Mouse (Mus musculus) MEL (cell line): ENCODE measurements around the gene Shisa8. TPM values are rescaled to one million over a fixed set of nuclear protein-coding genes. Genes with fewer than 3 reads are reported as not detected.

Experiments used
- DNase-seq: peaks from one replicate; pipeline ENCODE4 v3.0.0; 2011; ENCODE audit warnings: low read depth, low spot score
- H3K27ac ChIP-seq: 2 replicates; pipeline ENCODE4 v1.5.1; 2012; ENCODE audit warnings: low read depth, mild to moderate bottlenecking, control low read depth, low read length, moderate library complexity; ENCODE audit not compliant: control insufficient read depth
- H3K27me3 ChIP-seq, 2 experiments: fragments of 150-350 bp in 1 of 2; sonication (generic) in 1 of 2; 2 replicates each; pipeline ENCODE4 v1.6.1; 2012; ENCODE audit warnings: low read length in 2 of 2, mild to moderate bottlenecking in 2 of 2, improper control_type of control experiment in 1 of 2, moderate library complexity in 1 of 2; ENCODE audit not compliant: insufficient read depth in 2 of 2, control insufficient read depth in 1 of 2
- H3K36me3 ChIP-seq, 2 experiments: 2 replicates each; pipeline ENCODE4 v1.6.1; 2012 to 2014; ENCODE audit warnings: low read length in 2 of 2, improper control_type of control experiment in 1 of 2, inconsistent platforms in 1 of 2, mild to moderate bottlenecking in 1 of 2; ENCODE audit not compliant: insufficient read depth in 2 of 2, control insufficient read depth in 1 of 2
- H3K4me1 ChIP-seq, 2 experiments: fragments of 150-350 bp in 1 of 2; sonication (generic) in 1 of 2; 2 replicates each; pipeline ENCODE4 v1.6.1; 2012; ENCODE audit warnings: low read length in 2 of 2, improper control_type of control experiment in 1 of 2, mild to moderate bottlenecking in 1 of 2; ENCODE audit not compliant: insufficient read depth in 2 of 2, control insufficient read depth in 1 of 2
- H3K4me3 ChIP-seq, 2 experiments: fragments of 150-350 bp in 1 of 2; sonication (generic) in 1 of 2; 2 replicates each; pipeline ENCODE4 v1.5.1; 2012; ENCODE audit warnings: low read depth in 2 of 2, low read length in 2 of 2, mild to moderate bottlenecking in 2 of 2, moderate library complexity in 2 of 2, control low read depth in 1 of 2, improper control_type of control experiment in 1 of 2; ENCODE audit not compliant: control insufficient read depth in 1 of 2, insufficient read depth in 1 of 2
- H3K79me2 ChIP-seq: 2 replicates; pipeline ENCODE4 v1.6.1; 2012; ENCODE audit warnings: mild to moderate bottlenecking, low read length, moderate library complexity; ENCODE audit not compliant: control insufficient read depth, poor library complexity, insufficient read depth
- H3K9ac ChIP-seq: 2 replicates; pipeline ENCODE4 v1.6.1; 2012; ENCODE audit warnings: low read depth, mild to moderate bottlenecking, control low read depth, low read length, moderate library complexity; ENCODE audit not compliant: control insufficient read depth, poor library complexity, severe bottlenecking
- H3K9me3 ChIP-seq: fragments of 150-350 bp; sonication (generic); replicated peaks from 2 replicates; pipeline ENCODE4 v1.6.1; 2012; ENCODE audit warnings: mild to moderate bottlenecking, low read length, improper control_type of control experiment, moderate library complexity; ENCODE audit not compliant: insufficient read depth
- BHLHE40 ChIP-seq: IDR thresholded peaks from 2 replicates; pipeline ENCODE4 v1.6.1; 2012; ENCODE audit warnings: low read depth, mild to moderate bottlenecking, inconsistent platforms, low read length, improper control_type of control experiment, borderline replicate concordance
- CHD1 ChIP-seq: IDR thresholded peaks from 2 replicates; pipeline ENCODE4 v1.6.1; 2012; ENCODE audit warnings: low read depth, mild to moderate bottlenecking, inconsistent platforms, low read length, improper control_type of control experiment
- CHD2 ChIP-seq: IDR thresholded peaks from 2 replicates; pipeline ENCODE4 v1.6.1; 2011; ENCODE audit warnings: low read length, improper control_type of control experiment
- CTCF ChIP-seq, 3 experiments: IDR thresholded peaks in 2 of 3; conservative IDR thresholded peaks in 1 of 3; 2 replicates each; pipeline ENCODE4 v1.5.1; 2011 to 2012; ENCODE audit warnings: low read length in 3 of 3, low read depth in 2 of 3, mild to moderate bottlenecking in 2 of 3, improper control_type of control experiment in 1 of 3, inconsistent platforms in 1 of 3, mixed read lengths in 1 of 3, moderate library complexity in 1 of 3; ENCODE audit not compliant: control insufficient read depth in 1 of 3, insufficient read depth in 1 of 3, poor library complexity in 1 of 3, severe bottlenecking in 1 of 3
- E2F4 ChIP-seq: IDR thresholded peaks from 2 replicates; pipeline ENCODE4 v1.6.1; 2011; ENCODE audit warnings: low read depth, low read length, improper control_type of control experiment, borderline replicate concordance
- ELF1 ChIP-seq: IDR thresholded peaks from 2 replicates; pipeline ENCODE4 v1.6.1; 2014; ENCODE audit warnings: low read depth, mild to moderate bottlenecking, inconsistent platforms, low read length, improper control_type of control experiment, moderate library complexity
- ETS1 ChIP-seq: IDR thresholded peaks from 2 replicates; pipeline ENCODE4 v1.6.1; 2012; ENCODE audit warnings: low read depth, mild to moderate bottlenecking, inconsistent platforms, low read length, improper control_type of control experiment, moderate library complexity
- GABPA ChIP-seq: IDR thresholded peaks from 2 replicates; pipeline ENCODE4 v1.6.1; 2012; ENCODE audit warnings: low read depth, mild to moderate bottlenecking, inconsistent platforms, low read length, improper control_type of control experiment, moderate library complexity
- GATA1 ChIP-seq: IDR thresholded peaks from 2 replicates; pipeline ENCODE4 v1.6.1; 2011; ENCODE audit warnings: low read depth, low read length, improper control_type of control experiment
- HCFC1 ChIP-seq: IDR thresholded peaks from 2 replicates; pipeline ENCODE4 v1.6.1; 2012; ENCODE audit warnings: low read depth, mild to moderate bottlenecking, inconsistent platforms, low read length, improper control_type of control experiment, moderate library complexity
- JUND ChIP-seq: IDR thresholded peaks from 2 replicates; pipeline ENCODE4 v1.6.1; 2011; ENCODE audit warnings: low read depth, mild to moderate bottlenecking, improper control_type of control experiment, low read length
- KAT2A ChIP-seq: conservative IDR thresholded peaks from 2 replicates; pipeline ENCODE4 v1.6.1; 2012; ENCODE audit warnings: low read depth, low read length, improper control_type of control experiment, inconsistent platforms
- MAX ChIP-seq: IDR thresholded peaks from 2 replicates; pipeline ENCODE4 v1.6.1; 2011; ENCODE audit warnings: low read length, improper control_type of control experiment
- MEF2A ChIP-seq: IDR thresholded peaks from 2 replicates; pipeline ENCODE4 v1.6.1; 2014; ENCODE audit warnings: low read depth, mild to moderate bottlenecking, inconsistent platforms, low read length, improper control_type of control experiment; ENCODE audit not compliant: poor library complexity, insufficient replicate concordance, severe bottlenecking; ENCODE audit errors: extremely low read depth
- MYB ChIP-seq: IDR thresholded peaks from 2 replicates; pipeline ENCODE4 v1.6.1; 2011; ENCODE audit warnings: mild to moderate bottlenecking, low read depth, low read length, improper control_type of control experiment
- NELFE ChIP-seq: IDR thresholded peaks from 2 replicates; pipeline ENCODE4 v1.6.1; 2011; ENCODE audit warnings: low read depth, low read length, improper control_type of control experiment
- NRF1 ChIP-seq: IDR thresholded peaks from 2 replicates; pipeline ENCODE4 v1.6.1; 2014; ENCODE audit warnings: low read depth, mild to moderate bottlenecking, inconsistent platforms, low read length, improper control_type of control experiment, moderate library complexity; ENCODE audit not compliant: poor library complexity, insufficient read depth, severe bottlenecking
- POLR2A ChIP-seq, 2 experiments: IDR thresholded peaks; 2 replicates each; pipeline ENCODE4 v1.6.1; 2011 to 2012; ENCODE audit warnings: low read length in 2 of 2, mild to moderate bottlenecking in 2 of 2, control low read depth in 1 of 2, improper control_type of control experiment in 1 of 2, low read depth in 1 of 2, moderate library complexity in 1 of 2; ENCODE audit not compliant: control insufficient read depth in 1 of 2, insufficient read depth in 1 of 2, poor library complexity in 1 of 2
- POLR2AphosphoS2 ChIP-seq: IDR thresholded peaks from 2 replicates; pipeline ENCODE4 v1.6.1; 2011; ENCODE audit warnings: low read length, improper control_type of control experiment
- RAD21 ChIP-seq: IDR thresholded peaks from 2 replicates; pipeline ENCODE4 v1.6.1; 2011; ENCODE audit warnings: mild to moderate bottlenecking, low read depth, low read length, improper control_type of control experiment
- RCOR1 ChIP-seq: IDR thresholded peaks from 2 replicates; pipeline ENCODE4 v1.6.1; 2012; ENCODE audit warnings: low read depth, mild to moderate bottlenecking, inconsistent platforms, low read length, improper control_type of control experiment
- SIN3A ChIP-seq: IDR thresholded peaks from 2 replicates; pipeline ENCODE4 v1.6.1; 2012; ENCODE audit warnings: low read length, improper control_type of control experiment, inconsistent platforms
- SMC3 ChIP-seq: IDR thresholded peaks from 2 replicates; pipeline ENCODE4 v1.6.1; 2011; ENCODE audit warnings: low read depth, low read length, improper control_type of control experiment
- TAL1 ChIP-seq: IDR thresholded peaks from 2 replicates; pipeline ENCODE4 v1.6.1; 2012; ENCODE audit warnings: mild to moderate bottlenecking, inconsistent platforms, low read length, moderate library complexity, mixed read lengths
- TCF12 ChIP-seq: IDR thresholded peaks from 2 replicates; pipeline ENCODE4 v1.6.1; 2014; ENCODE audit warnings: low read depth, mild to moderate bottlenecking, inconsistent platforms, low read length, improper control_type of control experiment, moderate library complexity
- UBTF ChIP-seq: IDR thresholded peaks from 2 replicates; pipeline ENCODE4 v1.6.1; 2012; ENCODE audit warnings: low read depth, mild to moderate bottlenecking, inconsistent platforms, low read length, improper control_type of control experiment, moderate library complexity, borderline replicate concordance; ENCODE audit not compliant: insufficient read depth
- USF1 ChIP-seq: IDR thresholded peaks from 2 replicates; pipeline ENCODE4 v1.6.1; 2014; ENCODE audit warnings: low read depth, mild to moderate bottlenecking, inconsistent platforms, low read length, improper control_type of control experiment, moderate library complexity
- USF2 ChIP-seq, 2 experiments: IDR thresholded peaks; 2 replicates each; pipeline ENCODE4 v1.6.1; 2011 to 2012; ENCODE audit warnings: improper control_type of control experiment in 2 of 2, low read length in 2 of 2, borderline replicate concordance in 1 of 2, inconsistent platforms in 1 of 2, low read depth in 1 of 2, mild to moderate bottlenecking in 1 of 2; ENCODE audit not compliant: insufficient read depth in 1 of 2
- ZC3H11A ChIP-seq: IDR thresholded peaks from 2 replicates; pipeline ENCODE4 v1.6.1; 2012; ENCODE audit warnings: low read depth, mild to moderate bottlenecking, inconsistent platforms, low read length, improper control_type of control experiment
- ZKSCAN1 ChIP-seq: IDR thresholded peaks from 2 replicates; pipeline ENCODE4 v1.6.1; 2012; ENCODE audit warnings: low read depth, mild to moderate bottlenecking, inconsistent platforms, low read length, improper control_type of control experiment, moderate library complexity
- ZMIZ1 ChIP-seq: IDR thresholded peaks from 2 replicates; pipeline ENCODE4 v1.6.1; 2012; ENCODE audit warnings: low read depth, mild to moderate bottlenecking, inconsistent platforms, low read length, improper control_type of control experiment, moderate library complexity
- polyA plus RNA-seq, 2 experiments: library from polyadenylated mRNA; stranded (reverse) in 1 of 2; unstranded in 1 of 2; fragments of >175 nt in 1 of 2; fragments of >200 nt in 1 of 2; gene quantifications; 2 replicates each; pipeline versions ENCODE4 v1.2.1 to v1.2.4; 2012; ENCODE audit warnings: low replicate concordance in 2 of 2, low read depth in 1 of 2; ENCODE audit not compliant: insufficient read length in 2 of 2, insufficient read depth in 1 of 2, missing spikeins in 1 of 2
- total RNA-seq: library from RNA; depleted of rRNA; stranded (reverse); fragments of 300-350 nt; gene quantifications from 2 replicates; pipeline ENCODE4 v1.2.3, GENCODE M21; 2012

The Shisa8 gene
- total and polyA plus RNA-seq, 3 experiments = 0.10 TPM; not detected in 2

GRCm38 (mm10) chr15:82244115-82244804 lies 31.6 kb upstream of the Shisa8 start, which contains the start of gene Cenpm (continued):
- TF ChIP-seq ZKSCAN1 (no peak), CHD2 (no peak), ZC3H11A (no peak), POLR2AphosphoS2 (no peak), POLR2A (IDR thresholded peaks at IDR 0.05; ENCODE audit: control insufficient read depth in 1 of 2, insufficient read depth in 1 of 2, low read depth in 1 of 2, low read length in 2 of 2, poor library complexity in 1 of 2) (peak; percentile 54 to 66; a peak in 3 of 4 replicates), SMC3 (no peak), BHLHE40 (no peak), TAL1 (no peak), RAD21 (no peak), MYB (no peak), GABPA (no peak), JUND (no peak), RCOR1 (no peak), NELFE (peak; percentile 65), NRF1 (peak; percentile 66), MEF2A (no peak), KAT2A (no peak), ETS1 (no peak; the same call in 1 of the 2 replicates), USF1 (no peak), ZMIZ1 (0 out of 2 replicates have a peak, but pooled peaks have one; percentile 26), E2F4 (0 out of 2 replicates have a peak, but pooled peaks have one; percentile 30), HCFC1 (no peak)

DNA sequence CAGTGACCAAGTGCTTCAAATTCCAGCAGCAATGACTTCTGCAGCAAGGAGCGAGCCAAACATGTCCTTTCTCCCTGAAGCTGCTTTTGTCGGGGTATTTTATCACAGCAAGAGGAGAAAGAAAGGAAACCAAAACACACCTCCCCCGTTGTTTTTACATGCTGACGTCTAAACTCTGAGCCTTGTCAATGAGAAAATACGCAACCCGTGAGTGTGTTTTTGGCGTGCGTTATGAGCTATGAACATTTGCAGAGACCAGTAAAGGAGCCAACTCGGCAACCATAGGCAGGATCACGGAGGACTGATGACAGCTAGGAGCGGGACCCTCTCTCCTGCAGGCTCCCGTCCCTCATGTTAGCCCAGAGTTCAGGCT lies 31.1 kb upstream of the Shisa8 start:
- Histone ChIP-seq H3K79me2 (peaks cover 1% of the 10 kb centered on the region; the same call in 1 of the 2 replicates), H3K4me1 (peaks cover 0 to 6% of the 10 kb centered on the region in 2 experiments; a peak in 2 of 4 replicates), H3K27me3 (peaks cover 2 to 3% of the 10 kb centered on the region in 2 experiments; a peak in 3 of 4 replicates), H3K36me3 (peaks cover 0 to 4% of the 10 kb centered on the region in 2 experiments; a peak in 2 of 4 replicates), H3K4me3 (peak overlapping the region; percentile 68 to 78), H3K9me3 (no peaks in the 10 kb centered on the region), H3K27ac (peak overlapping the region; percentile 61), H3K9ac (peak overlapping the region; percentile 86)
- peak; percentile 79 for DNase-seq
- TF ChIP-seq MAX = no peak; the same call in 1 of the 2 replicates
- no peak for TF ChIP-seq JUND
- no peak for TF ChIP-seq POLR2A (IDR thresholded peaks at IDR 0.05; ENCODE audit: control insufficient read depth in 1 of 2, insufficient read depth in 1 of 2, low read depth in 1 of 2, low read length in 2 of 2, poor library complexity in 1 of 2)
- TF ChIP-seq ETS1 = peak; percentile 66
- no peak for TF ChIP-seq USF2 (IDR thresholded peaks at IDR 0.05; ENCODE audit: borderline replicate concordance in 1 of 2, insufficient read depth in 1 of 2, low read depth in 1 of 2, low read length in 2 of 2)
- TF ChIP-seq CTCF (IDR thresholded peaks at IDR 0.05 in 2 of 3, conservative IDR thresholded peaks at IDR 0.05 in 1 of 3; ENCODE audit: control insufficient read depth in 1 of 3, insufficient read depth in 1 of 3, low read depth in 2 of 3, low read length in 3 of 3, poor library complexity in 1 of 3, severe bottlenecking in 1 of 3) = no peak
- TF ChIP-seq SIN3A = peak; percentile 90
- no peak for TF ChIP-seq ZKSCAN1
- no peak for TF ChIP-seq NRF1
- no peak for TF ChIP-seq UBTF
- TF ChIP-seq GABPA = no peak
- no peak for TF ChIP-seq E2F4
- no peak for TF ChIP-seq RAD21
- TF ChIP-seq ZC3H11A = no peak
- no peak for TF ChIP-seq ELF1
- 0 out of 2 replicates have a peak, but pooled peaks have one; percentile 13 for TF ChIP-seq TCF12
- no peak for TF ChIP-seq BHLHE40
- no peak for TF ChIP-seq NELFE
- no peak for TF ChIP-seq POLR2AphosphoS2
- no peak for TF ChIP-seq CHD1
- TF ChIP-seq RCOR1 = no peak
- no peak for TF ChIP-seq GATA1
- TF ChIP-seq USF1 = no peak
- TF ChIP-seq MYB = no peak
